Mouse (Mus musculus) small intestine, adult 2 months (tissue): Measurements from ENCODE around the gene 4930568D16Rik.

ENCODE experiments used
- CTCF ChIP-seq: fragments of 200-500 bp; IDR thresholded peaks from 2 replicates; pipeline ENCODE4 v1.5.1; 2012; ENCODE audit warnings: low read depth, mild to moderate bottlenecking, control low read depth, inconsistent platforms, low read length, moderate library complexity, mixed read lengths; ENCODE audit not compliant: insufficient replicate concordance, insufficient read length; ENCODE audit errors: extremely low read depth
- POLR2A ChIP-seq: fragments of 200-500 bp; IDR thresholded peaks from 2 replicates; pipeline ENCODE4 v1.6.1; 2012; ENCODE audit warnings: low read depth, mild to moderate bottlenecking, control low read depth, inconsistent platforms, low read length, moderate library complexity

DNA sequence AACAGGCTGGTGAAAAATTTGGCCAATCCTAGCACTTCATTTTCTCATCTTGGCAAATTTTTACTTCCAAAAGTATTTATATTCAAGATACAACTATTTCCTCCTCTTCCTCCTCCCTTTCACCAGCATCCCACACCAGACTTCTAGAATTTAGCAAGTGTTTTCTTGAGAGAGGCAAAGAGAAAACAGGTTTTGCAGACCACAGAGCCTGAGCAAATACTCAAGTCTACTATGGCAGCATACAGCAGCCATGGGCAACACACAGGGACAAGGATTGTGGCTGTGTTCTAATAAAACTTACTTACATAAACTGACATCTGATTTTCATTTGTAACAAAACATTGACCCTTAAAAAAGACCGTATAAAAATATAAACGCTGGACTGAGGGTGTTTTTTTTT lies 36.3 kb downstream of the 4930568D16Rik start:
- TF ChIP-seq CTCF = no peak
- no peak for TF ChIP-seq POLR2A
